Mouse (Mus musculus): Measurements from ENCODE around the gene Cbfa2t2. TPM values are rescaled to one million over a fixed set of nuclear protein-coding genes. Genes with fewer than 3 reads are reported as not detected.
A peak's percentile ranks its signal among the peaks of the same experiment; 100 is the strongest.

Cbfa2t2 gene
- polyA plus RNA-seq, 1 experiment from 2014 or later: 21.9 TPM

- Histone ChIP-seq H3K4me2 (ENCODE audit: low read depth, low read length) (no peak overlapping the region), H3K4me3 (ENCODE audit: low read length) (no peak overlapping the region), H3K27me3 (replicated peaks; ENCODE audit: control insufficient read depth, insufficient read depth, low read length) (no peaks in the 10 kb centered on the region), H3K27ac (ENCODE audit: low read length) (no peak overlapping the region), H3K4me1 (ENCODE audit: control insufficient read depth, insufficient read depth, low read length) (peaks cover 22% of the 10 kb centered on the region), H3K9me3 (ENCODE audit: control insufficient read depth, low read length) (no peaks in the 10 kb centered on the region), H3K36me3 (ENCODE audit: control insufficient read depth, insufficient read depth, low read length) (no peaks in the 10 kb centered on the region), H3K9ac (ENCODE audit: low read depth, low read length) (no peak overlapping the region)
- ATAC-seq: no peak
These were observed 20.3 kb downstream of the Cbfa2t2 start for GRCm38 (mm10) chr2:154456621-154457020.

GRCm38 (mm10) chr2:154459262-154459661, 23.0 kb downstream of the Cbfa2t2 start:
- Histone ChIP-seq H3K27ac (ENCODE audit: low read length) (no peak overlapping the region), H3K4me2 (ENCODE audit: low read depth, low read length) (no peak overlapping the region), H3K27me3 (replicated peaks; ENCODE audit: control insufficient read depth, insufficient read depth, low read length) (no peaks in the 10 kb centered on the region), H3K4me3 (ENCODE audit: low read length) (no peak overlapping the region), H3K4me1 (ENCODE audit: control insufficient read depth, insufficient read depth, low read length) (peaks cover 25% of the 10 kb centered on the region), H3K9me3 (ENCODE audit: control insufficient read depth, low read length) (no peaks in the 10 kb centered on the region), H3K9ac (ENCODE audit: low read depth, low read length) (no peak overlapping the region), H3K36me3 (ENCODE audit: control insufficient read depth, insufficient read depth, low read length) (no peaks in the 10 kb centered on the region)
- no peak for ATAC-seq
- WGBS: 56% methylated on average over 2 of the region's 2 CpGs

GRCm38 (mm10) chr2:154459851-154460250, 23.6 kb downstream of the Cbfa2t2 start:
- Histone ChIP-seq H3K9ac (ENCODE audit: low read depth, low read length) (no peak overlapping the region), H3K36me3 (ENCODE audit: control insufficient read depth, insufficient read depth, low read length) (no peaks in the 10 kb centered on the region), H3K4me3 (ENCODE audit: low read length) (no peak overlapping the region), H3K27me3 (replicated peaks; ENCODE audit: control insufficient read depth, insufficient read depth, low read length) (no peaks in the 10 kb centered on the region), H3K27ac (ENCODE audit: low read length) (no peak overlapping the region), H3K4me1 (ENCODE audit: control insufficient read depth, insufficient read depth, low read length) (peaks cover 22% of the 10 kb centered on the region), H3K9me3 (ENCODE audit: control insufficient read depth, low read length) (no peaks in the 10 kb centered on the region), H3K4me2 (ENCODE audit: low read depth, low read length) (no peak overlapping the region)
- peak; percentile 59; the same call in 1 of the 2 replicates for ATAC-seq
- 30% methylated on average over 4 of the region's 4 CpGs for WGBS

- H3K9me3 ChIP-seq (ENCODE audit: control insufficient read depth, low read length): no peaks in the 10 kb centered on the region
- H3K36me3 ChIP-seq (ENCODE audit: control insufficient read depth, insufficient read depth, low read length): no peaks in the 10 kb centered on the region
- no peak for ATAC-seq
- 85% methylated on average over 11 of the region's 11 CpGs for WGBS
- peaks cover 8% of the 10 kb centered on the region for H3K4me1 ChIP-seq (ENCODE audit: control insufficient read depth, insufficient read depth, low read length)
- no peak overlapping the region for H3K4me2 ChIP-seq (ENCODE audit: low read depth, low read length)
- no peak overlapping the region for H3K27ac ChIP-seq (ENCODE audit: low read length)
- H3K9ac ChIP-seq (ENCODE audit: low read depth, low read length): no peak overlapping the region
- no peaks in the 10 kb centered on the region for H3K27me3 ChIP-seq (replicated peaks; ENCODE audit: control insufficient read depth, insufficient read depth, low read length)
- no peak overlapping the region for H3K4me3 ChIP-seq (ENCODE audit: low read length)
These were observed 27.4 kb downstream of the Cbfa2t2 start for GRCm38 (mm10) chr2:154463621-154464198.

GRCm38 (mm10) chr2:154465914-154466335, 29.6 kb downstream of the Cbfa2t2 start:
- no peaks in the 10 kb centered on the region for H3K27me3 ChIP-seq (replicated peaks; ENCODE audit: control insufficient read depth, insufficient read depth, low read length)
- no peak overlapping the region for H3K27ac ChIP-seq (ENCODE audit: low read length)
- no peak overlapping the region for H3K4me3 ChIP-seq (ENCODE audit: low read length)
- no peak overlapping the region for H3K4me2 ChIP-seq (ENCODE audit: low read depth, low read length)
- H3K36me3 ChIP-seq (ENCODE audit: control insufficient read depth, insufficient read depth, low read length): no peaks in the 10 kb centered on the region
- WGBS: 77% methylated on average over 1 of the region's 1 CpGs
- ATAC-seq: no peak
- H3K4me1 ChIP-seq (ENCODE audit: control insufficient read depth, insufficient read depth, low read length): peaks cover 3% of the 10 kb centered on the region; the same call in 1 of the 2 replicates
- H3K9ac ChIP-seq (ENCODE audit: low read depth, low read length): no peak overlapping the region
- H3K9me3 ChIP-seq (ENCODE audit: control insufficient read depth, low read length): no peaks in the 10 kb centered on the region

- 81% methylated on average over 5 of the region's 5 CpGs for WGBS
- Histone ChIP-seq H3K27ac (ENCODE audit: low read length) (no peak overlapping the region), H3K9me3 (ENCODE audit: control insufficient read depth, low read length) (no peaks in the 10 kb centered on the region), H3K27me3 (replicated peaks; ENCODE audit: control insufficient read depth, insufficient read depth, low read length) (no peaks in the 10 kb centered on the region), H3K4me3 (ENCODE audit: low read length) (no peak overlapping the region), H3K4me1 (ENCODE audit: control insufficient read depth, insufficient read depth, low read length) (peaks cover 3% of the 10 kb centered on the region; the same call in 1 of the 2 replicates), H3K36me3 (ENCODE audit: control insufficient read depth, insufficient read depth, low read length) (no peaks in the 10 kb centered on the region), H3K9ac (ENCODE audit: low read depth, low read length) (no peak overlapping the region), H3K4me2 (ENCODE audit: low read depth, low read length) (no peak overlapping the region)
- no peak for ATAC-seq
These were observed 30.9 kb downstream of the Cbfa2t2 start for GRCm38 (mm10) chr2:154467139-154467538.

- H3K9me3 ChIP-seq (ENCODE audit: control insufficient read depth, low read length): no peaks in the 10 kb centered on the region
- H3K27me3 ChIP-seq (replicated peaks; ENCODE audit: control insufficient read depth, insufficient read depth, low read length): no peaks in the 10 kb centered on the region
- H3K4me2 ChIP-seq (ENCODE audit: low read depth, low read length): no peak overlapping the region
- no peak for ATAC-seq
- no peak overlapping the region for H3K4me3 ChIP-seq (ENCODE audit: low read length)
- no peaks in the 10 kb centered on the region for H3K36me3 ChIP-seq (ENCODE audit: control insufficient read depth, insufficient read depth, low read length)
- peaks cover 3% of the 10 kb centered on the region; the same call in 1 of the 2 replicates for H3K4me1 ChIP-seq (ENCODE audit: control insufficient read depth, insufficient read depth, low read length)
- no peak overlapping the region for H3K9ac ChIP-seq (ENCODE audit: low read depth, low read length)
- no peak overlapping the region for H3K27ac ChIP-seq (ENCODE audit: low read length)
- WGBS: 72% methylated on average over 1 of the region's 1 CpGs
These were observed 38.2 kb downstream of the Cbfa2t2 start for GRCm38 (mm10) chr2:154474251-154475061.

- no peak for ATAC-seq
- peaks cover 3% of the 10 kb centered on the region; the same call in 1 of the 2 replicates for H3K4me1 ChIP-seq (ENCODE audit: control insufficient read depth, insufficient read depth, low read length)
- no peak overlapping the region for H3K9ac ChIP-seq (ENCODE audit: low read depth, low read length)
- H3K4me2 ChIP-seq (ENCODE audit: low read depth, low read length): no peak overlapping the region
- no peaks in the 10 kb centered on the region for H3K36me3 ChIP-seq (ENCODE audit: control insufficient read depth, insufficient read depth, low read length)
- H3K27ac ChIP-seq (ENCODE audit: low read length): no peak overlapping the region
- 59% methylated on average over 1 of the region's 1 CpGs for WGBS
- H3K4me3 ChIP-seq (ENCODE audit: low read length): no peak overlapping the region
- no peaks in the 10 kb centered on the region for H3K9me3 ChIP-seq (ENCODE audit: control insufficient read depth, low read length)
- no peaks in the 10 kb centered on the region for H3K27me3 ChIP-seq (replicated peaks; ENCODE audit: control insufficient read depth, insufficient read depth, low read length)
These were observed 38.7 kb downstream of the Cbfa2t2 start for GRCm38 (mm10) chr2:154475062-154475349.

GRCm38 (mm10) chr2:154475861-154476260, 39.6 kb downstream of the Cbfa2t2 start:
- H3K27me3 ChIP-seq (replicated peaks; ENCODE audit: control insufficient read depth, insufficient read depth, low read length): no peaks in the 10 kb centered on the region
- H3K4me1 ChIP-seq (ENCODE audit: control insufficient read depth, insufficient read depth, low read length): peaks cover 3% of the 10 kb centered on the region; the same call in 1 of the 2 replicates
- no peaks in the 10 kb centered on the region for H3K36me3 ChIP-seq (ENCODE audit: control insufficient read depth, insufficient read depth, low read length)
- no peak overlapping the region for H3K4me2 ChIP-seq (ENCODE audit: low read depth, low read length)
- no peaks in the 10 kb centered on the region for H3K9me3 ChIP-seq (ENCODE audit: control insufficient read depth, low read length)
- no peak for ATAC-seq
- no peak overlapping the region for H3K9ac ChIP-seq (ENCODE audit: low read depth, low read length)
- no peak overlapping the region for H3K4me3 ChIP-seq (ENCODE audit: low read length)
- 97% methylated on average over 7 of the region's 7 CpGs for WGBS
- H3K27ac ChIP-seq (ENCODE audit: low read length): no peak overlapping the region

All from intestine, embryonic 16.5 days (tissue).